Mouse (Mus musculus): ENCODE measurements around the gene Txndc17. TPM values are rescaled to one million over a fixed set of nuclear protein-coding genes. Genes with fewer than 3 reads are reported as not detected.
A peak's percentile ranks its signal among the peaks of the same experiment; 100 is the strongest.
"Not testable (repeated sequence)": the region's sequence is repeated elsewhere in the genome, so short reads cannot be mapped to it uniquely, and the experiment has no call there.

Gene Txndc17
- 160 and 166 TPM in 2 replicates for polyA plus RNA-seq (2015; fragmentation: Nextera tagmentation; extraction: Ambion mirVana)

GRCm38 (mm10) chr11:72207204-72207833 is at the start of gene Txndc17, which contains the start of gene 4933427D14Rik:
Gene Txndc17, plus strand, starts transcription at chr11:72207547.
Gene 4933427D14Rik, minus strand, starts transcription at chr11:72207459.
- Histone ChIP-seq H3K36me3 (peaks cover 36% of the 10 kb centered on the region), H3K9me3 (no peaks in the 10 kb centered on the region), H3K4me2 (peak within 1 kb of the TSS; percentile 92), H3K9ac (peak within 1 kb of the TSS; percentile 90), H3K4me1 (replicated peaks) (peaks cover 44% of the 10 kb centered on the region), H3K27me3 (no peaks in the 10 kb centered on the region), H3K4me3 (peak within 1 kb of the TSS; percentile 88), H3K27ac (peak within 1 kb of the TSS; percentile 90)
- ATAC-seq (ENCODE audit: low FRiP score) = peak; percentile 93
- WGBS = under 1% methylated on average over 42 of the region's 42 CpGs

- no peak overlapping the region for H3K4me3 ChIP-seq
- H3K4me2 ChIP-seq = no peak overlapping the region
- no peak overlapping the region for H3K9ac ChIP-seq
- WGBS = 94% methylated on average over 2 of the region's 2 CpGs
- H3K27ac ChIP-seq = no peak overlapping the region
- ATAC-seq (ENCODE audit: low FRiP score) = no peak
- H3K27me3 ChIP-seq = no peaks in the 10 kb centered on the region
- H3K36me3 ChIP-seq = peaks cover 85% of the 10 kb centered on the region
- H3K9me3 ChIP-seq = no peaks in the 10 kb centered on the region
- H3K4me1 ChIP-seq (replicated peaks) = no peaks in the 10 kb centered on the region
These were observed 44.1 kb upstream of the Txndc17 start for GRCm38 (mm10) chr11:72163198-72163597.

- no peaks in the 10 kb centered on the region for H3K4me1 ChIP-seq (replicated peaks)
- 87% methylated on average over 4 of the region's 4 CpGs for WGBS
- ATAC-seq (ENCODE audit: low FRiP score) = no peak
- H3K9me3 ChIP-seq = no peaks in the 10 kb centered on the region
- peaks cover 84% of the 10 kb centered on the region for H3K36me3 ChIP-seq
- no peak overlapping the region for H3K4me3 ChIP-seq
- no peak overlapping the region for H3K27ac ChIP-seq
- H3K4me2 ChIP-seq = no peak overlapping the region
- no peak overlapping the region for H3K9ac ChIP-seq
- H3K27me3 ChIP-seq = no peaks in the 10 kb centered on the region
These were observed 37.5 kb upstream of the Txndc17 start for GRCm38 (mm10) chr11:72169871-72170270.

- ATAC-seq (ENCODE audit: low FRiP score); H3K27me3 ChIP-seq; H3K4me2 ChIP-seq; H3K4me1 ChIP-seq (replicated peaks); H3K9ac ChIP-seq; H3K27ac ChIP-seq; H3K9me3 ChIP-seq; H3K4me3 ChIP-seq: not testable (repeated sequence)
- WGBS = 72% methylated on average over 4 of the region's 4 CpGs
- H3K36me3 ChIP-seq = peaks cover 85% of the 10 kb centered on the region
These were observed 35.4 kb upstream of the Txndc17 start for GRCm38 (mm10) chr11:72171906-72172305.

- ATAC-seq (ENCODE audit: low FRiP score) = no peak
- Histone ChIP-seq H3K4me2 (no peak overlapping the region), H3K27ac (no peak overlapping the region), H3K4me3 (no peak overlapping the region), H3K27me3 (no peaks in the 10 kb centered on the region), H3K4me1 (replicated peaks) (peaks cover 4% of the 10 kb centered on the region; the same call in 1 of the 2 replicates), H3K9ac (no peak overlapping the region), H3K36me3 (peaks cover 89% of the 10 kb centered on the region), H3K9me3 (no peaks in the 10 kb centered on the region)
- WGBS = 91% methylated on average over 5 of the region's 5 CpGs
These were observed 33.8 kb upstream of the Txndc17 start for GRCm38 (mm10) chr11:72173506-72173905.

- no peak overlapping the region for H3K4me3 ChIP-seq
- WGBS = 92% methylated on average over 6 of the region's 6 CpGs
- no peaks in the 10 kb centered on the region for H3K9me3 ChIP-seq
- no peak overlapping the region for H3K27ac ChIP-seq
- H3K9ac ChIP-seq = no peak overlapping the region
- H3K4me2 ChIP-seq = no peak overlapping the region
- ATAC-seq (ENCODE audit: low FRiP score) = no peak
- peaks cover 4% of the 10 kb centered on the region; the same call in 1 of the 2 replicates for H3K4me1 ChIP-seq (replicated peaks)
- H3K27me3 ChIP-seq = no peaks in the 10 kb centered on the region
- H3K36me3 ChIP-seq = peaks cover 85% of the 10 kb centered on the region
These were observed 32.6 kb upstream of the Txndc17 start for GRCm38 (mm10) chr11:72174721-72175120.

GRCm38 (mm10) chr11:72175966-72176365 is 31.4 kb upstream of the Txndc17 start:
- Histone ChIP-seq H3K9me3 (no peaks in the 10 kb centered on the region), H3K4me2 (no peak overlapping the region), H3K4me1 (replicated peaks) (peaks cover 4% of the 10 kb centered on the region; the same call in 1 of the 2 replicates), H3K36me3 (peaks cover 83% of the 10 kb centered on the region), H3K9ac (no peak overlapping the region), H3K27me3 (no peaks in the 10 kb centered on the region), H3K4me3 (no peak overlapping the region), H3K27ac (no peak overlapping the region)
- no peak for ATAC-seq (ENCODE audit: low FRiP score)
- 68% methylated on average over 5 of the region's 5 CpGs for WGBS

GRCm38 (mm10) chr11:72176553-72176952 is 30.8 kb upstream of the Txndc17 start:
- Histone ChIP-seq H3K4me3 (no peak overlapping the region), H3K9me3 (no peaks in the 10 kb centered on the region), H3K36me3 (peaks cover 88% of the 10 kb centered on the region), H3K9ac (no peak overlapping the region), H3K27ac (no peak overlapping the region), H3K27me3 (no peaks in the 10 kb centered on the region), H3K4me1 (replicated peaks) (peaks cover 4% of the 10 kb centered on the region; the same call in 1 of the 2 replicates), H3K4me2 (no peak overlapping the region)
- WGBS = 25% methylated on average over 3 of the region's 3 CpGs
- ATAC-seq (ENCODE audit: low FRiP score) = no peak

- WGBS = 92% methylated on average over 5 of the region's 5 CpGs
- Histone ChIP-seq H3K4me2 (no peak overlapping the region), H3K27ac (no peak overlapping the region), H3K9me3 (no peaks in the 10 kb centered on the region), H3K36me3 (peaks cover 65% of the 10 kb centered on the region), H3K4me3 (no peak overlapping the region), H3K27me3 (no peaks in the 10 kb centered on the region), H3K4me1 (replicated peaks) (peaks cover 4% of the 10 kb centered on the region; the same call in 1 of the 2 replicates), H3K9ac (no peak overlapping the region)
- ATAC-seq (ENCODE audit: low FRiP score) = no peak
These were observed 26.8 kb upstream of the Txndc17 start for GRCm38 (mm10) chr11:72180556-72180955.

GRCm38 (mm10) chr11:72181136-72181535 is 26.2 kb upstream of the Txndc17 start:
- Histone ChIP-seq H3K9me3 (no peaks in the 10 kb centered on the region), H3K9ac (no peak overlapping the region), H3K27me3 (no peaks in the 10 kb centered on the region), H3K27ac (no peak overlapping the region), H3K4me3 (no peak overlapping the region), H3K4me1 (replicated peaks) (peaks cover 4% of the 10 kb centered on the region; the same call in 1 of the 2 replicates), H3K4me2 (no peak overlapping the region), H3K36me3 (peaks cover 64% of the 10 kb centered on the region)
- ATAC-seq (ENCODE audit: low FRiP score) = no peak
- WGBS = 95% methylated on average over 4 of the region's 4 CpGs

GRCm38 (mm10) chr11:72184252-72184651 is 23.1 kb upstream of the Txndc17 start:
- no peak overlapping the region for H3K27ac ChIP-seq
- H3K4me3 ChIP-seq = no peak overlapping the region
- ATAC-seq (ENCODE audit: low FRiP score) = no peak
- peaks cover 63% of the 10 kb centered on the region for H3K36me3 ChIP-seq
- H3K4me2 ChIP-seq = no peak overlapping the region
- H3K27me3 ChIP-seq = no peaks in the 10 kb centered on the region
- WGBS = 88% methylated on average over 4 of the region's 4 CpGs
- H3K4me1 ChIP-seq (replicated peaks) = no peaks in the 10 kb centered on the region
- H3K9ac ChIP-seq = no peak overlapping the region
- H3K9me3 ChIP-seq = no peaks in the 10 kb centered on the region

GRCm38 (mm10) chr11:72190857-72191256 is 16.5 kb upstream of the Txndc17 start:
- WGBS = 68% methylated on average over 1 of the region's 1 CpGs
- Histone ChIP-seq H3K4me1 (replicated peaks) (no peaks in the 10 kb centered on the region), H3K4me2 (no peak overlapping the region), H3K36me3 (peaks cover 60% of the 10 kb centered on the region), H3K9me3 (no peaks in the 10 kb centered on the region), H3K9ac (no peak overlapping the region), H3K4me3 (no peak overlapping the region), H3K27ac (no peak overlapping the region), H3K27me3 (no peaks in the 10 kb centered on the region)
- ATAC-seq (ENCODE audit: low FRiP score) = no peak

- Histone ChIP-seq H3K4me1 (replicated peaks) (no peaks in the 10 kb centered on the region), H3K27ac (no peak overlapping the region), H3K27me3 (no peaks in the 10 kb centered on the region), H3K9me3 (no peaks in the 10 kb centered on the region), H3K9ac (no peak overlapping the region), H3K36me3 (peaks cover 60% of the 10 kb centered on the region), H3K4me3 (no peak overlapping the region), H3K4me2 (no peak overlapping the region)
- 96% methylated on average over 2 of the region's 2 CpGs for WGBS
- no peak for ATAC-seq (ENCODE audit: low FRiP score)
These were observed 13.1 kb upstream of the Txndc17 start for GRCm38 (mm10) chr11:72194259-72194658.
